ENCODE assay signal across 22 mouse cellular contexts in the genomic region with DNA sequence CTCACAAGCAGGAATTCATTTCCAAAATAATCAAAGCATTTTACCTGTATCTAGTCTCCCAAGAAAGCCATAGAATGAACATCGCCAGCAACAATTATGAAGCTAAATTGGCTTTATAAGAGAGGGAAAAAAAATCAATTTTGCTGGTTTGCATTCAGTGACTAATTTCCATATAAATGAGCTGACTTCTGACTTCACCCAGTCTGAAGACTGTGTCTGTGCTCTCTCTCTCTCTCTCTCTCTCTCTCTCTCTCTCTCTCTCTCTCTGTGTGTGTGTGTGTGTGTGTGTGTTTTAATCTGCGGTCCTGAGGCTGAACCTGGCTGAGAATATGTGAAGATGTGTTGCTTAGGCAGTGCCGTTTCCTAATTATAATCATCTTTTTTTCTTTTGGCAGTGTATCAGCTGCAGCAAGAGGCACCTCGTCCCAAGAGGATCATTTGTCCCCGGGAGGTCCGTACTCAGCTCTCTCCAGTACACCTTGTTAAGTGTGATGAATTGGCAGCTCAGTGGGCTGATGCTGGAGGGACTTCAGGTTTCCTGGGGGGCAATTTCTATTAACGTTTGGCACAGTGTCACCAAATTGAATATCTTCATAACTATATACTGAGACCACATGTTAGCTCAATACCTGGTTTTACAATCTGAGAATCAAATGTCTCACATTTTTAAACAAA.
DNase-seq lines count a peak whose midpoint lies in the region; ATAC-seq and TF ChIP-seq lines count a peak whose summit lies in the region.
"Had no signal": no experiment of that assay in that cellular context is flagged by ENCODE, and none has a peak within 500 bp of the region (broad histone marks: within the 10 kb centered on the region; RNA-seq: fewer than 3 reads in every experiment).

No protein-coding gene starts in this region.

- H3K9me3 ChIP-seq in heart, embryonic 11.5 days (replicated peaks; ENCODE audit: control insufficient read depth, low read length) = no peaks in the 10 kb centered on the region
- no peaks in the 10 kb centered on the region for H3K9me3 ChIP-seq in forebrain, embryonic 15.5 days
- no peaks in the 10 kb centered on the region for H3K9me3 ChIP-seq in hindbrain, embryonic 16.5 days (ENCODE audit: control insufficient read depth, low read length)
- H3K9me3 ChIP-seq in midbrain, postnatal 0 days (ENCODE audit: low read length) = no peaks in the 10 kb centered on the region
- H3K9me3 ChIP-seq: embryonic facial prominence, embryonic 15.5 days; heart, embryonic 10.5 days; limb, embryonic 10.5 days had no signal

- H3K4me3 ChIP-seq in heart, embryonic 11.5 days (ENCODE audit: low read depth, low read length) = no peak overlapping the region
- no peak overlapping the region for H3K4me3 ChIP-seq in forebrain, embryonic 15.5 days
- no peak overlapping the region for H3K4me3 ChIP-seq in hindbrain, embryonic 16.5 days (ENCODE audit: low read length)
- H3K4me3 ChIP-seq in midbrain, postnatal 0 days (ENCODE audit: low read depth, low read length) = no peak overlapping the region
- H3K4me3 ChIP-seq: embryonic facial prominence, embryonic 15.5 days; heart, embryonic 10.5 days; limb, embryonic 10.5 days had no signal

- no peak for ATAC-seq in heart, embryonic 11.5 days (replicated peaks; ENCODE audit: insufficient number of reproducible peaks, low FRiP score, low TSS enrichment)
- no peak for ATAC-seq in forebrain, embryonic 15.5 days (replicated peaks)
- peak; percentile 67; the same call in 1 of the 2 replicates for ATAC-seq in hindbrain, embryonic 16.5 days
- 0 out of 2 replicates have a peak, but pooled peaks have one; percentile 13 for ATAC-seq in midbrain, postnatal 0 days (ENCODE audit: low FRiP score)

- H3K4me1 ChIP-seq in heart, embryonic 11.5 days (ENCODE audit: control insufficient read depth, insufficient read depth, low read length) = no peaks in the 10 kb centered on the region
- peaks cover 11% of the 10 kb centered on the region for H3K4me1 ChIP-seq in forebrain, embryonic 15.5 days
- H3K4me1 ChIP-seq in hindbrain, embryonic 16.5 days (ENCODE audit: control insufficient read depth, insufficient read depth, low read depth, low read length) = peaks cover 4% of the 10 kb centered on the region
- H3K4me1 ChIP-seq in midbrain, postnatal 0 days (ENCODE audit: insufficient read depth, low read length) = no peaks in the 10 kb centered on the region
- H3K4me1 ChIP-seq: embryonic facial prominence, embryonic 15.5 days; heart, embryonic 10.5 days had no signal

- no peak overlapping the region for H3K9ac ChIP-seq in heart, embryonic 11.5 days (ENCODE audit: low read depth, low read length)
- H3K9ac ChIP-seq in forebrain, embryonic 15.5 days (replicated peaks) = no peak overlapping the region
- no peak overlapping the region for H3K9ac ChIP-seq in hindbrain, embryonic 16.5 days (ENCODE audit: low read depth, low read length)
- no peak overlapping the region for H3K9ac ChIP-seq in midbrain, postnatal 0 days (replicated peaks; ENCODE audit: low read length, poor library complexity, severe bottlenecking)
- H3K9ac ChIP-seq: embryonic facial prominence, embryonic 15.5 days had no signal

- no peaks in the 10 kb centered on the region for H3K36me3 ChIP-seq in heart, embryonic 11.5 days (ENCODE audit: control insufficient read depth, insufficient read depth, low read length)
- no peaks in the 10 kb centered on the region for H3K36me3 ChIP-seq in forebrain, embryonic 15.5 days
- no peaks in the 10 kb centered on the region for H3K36me3 ChIP-seq in hindbrain, embryonic 16.5 days (ENCODE audit: control insufficient read depth, insufficient read depth, low read length)
- H3K36me3 ChIP-seq in midbrain, postnatal 0 days (ENCODE audit: insufficient read depth, low read length) = no peaks in the 10 kb centered on the region
- H3K36me3 ChIP-seq: embryonic facial prominence, embryonic 15.5 days; heart, embryonic 10.5 days; limb, embryonic 10.5 days had no signal

- WGBS in heart, embryonic 11.5 days (ENCODE audit: insufficient replicate concordance) = 73% methylated on average over 7 of the region's 7 CpGs
- 20% methylated on average over 7 of the region's 7 CpGs for WGBS in forebrain, embryonic 15.5 days
- 28% methylated on average over 7 of the region's 7 CpGs for WGBS in hindbrain, embryonic 16.5 days
- 23% methylated on average over 7 of the region's 7 CpGs for WGBS in midbrain, postnatal 0 days

- no peak overlapping the region for H3K27ac ChIP-seq in heart, embryonic 11.5 days (ENCODE audit: low read depth, low read length)
- H3K27ac ChIP-seq in forebrain, embryonic 15.5 days (replicated peaks) = peak overlapping the region; percentile 49; the same call in 1 of the 2 replicates
- no peak overlapping the region for H3K27ac ChIP-seq in hindbrain, embryonic 16.5 days (ENCODE audit: low read depth, low read length)
- 0 out of 2 replicates have a peak overlapping the region, but pooled peaks have one; percentile 43 for H3K27ac ChIP-seq in midbrain, postnatal 0 days (ENCODE audit: low read depth, low read length)
- H3K27ac ChIP-seq: embryonic facial prominence, embryonic 15.5 days; heart, embryonic 10.5 days; limb, embryonic 10.5 days; stomach, postnatal 0 days had no signal

- H3K27me3 ChIP-seq in heart, embryonic 11.5 days (ENCODE audit: control insufficient read depth, insufficient read depth, low read length) = no peaks in the 10 kb centered on the region
- H3K27me3 ChIP-seq in forebrain, embryonic 15.5 days = no peaks in the 10 kb centered on the region
- H3K27me3 ChIP-seq in hindbrain, embryonic 16.5 days (replicated peaks; ENCODE audit: control insufficient read depth, insufficient read depth, low read length) = no peaks in the 10 kb centered on the region
- no peaks in the 10 kb centered on the region for H3K27me3 ChIP-seq in midbrain, postnatal 0 days (ENCODE audit: insufficient read depth, low read length)
- H3K27me3 ChIP-seq: CH12.LX; embryonic facial prominence, embryonic 15.5 days had no signal

- TF ChIP-seq CTCF in midbrain, postnatal 0 days (IDR thresholded peaks at IDR 0.05) = no peak

- peak; percentile 63 for DNase-seq in heart, adult 11 months
- peak; percentile 36 for DNase-seq in midbrain, postnatal 0 days (ENCODE audit: low spot score)
- DNase-seq in natural killer cell, adult 2 months (ENCODE audit: low spot score in 2 of 2) = no peak
- no peak for DNase-seq in Muller cell, postnatal 12 days (ENCODE audit: inconsistent ontology term)
- no peak for DNase-seq in spleen, adult 12 weeks (ENCODE audit: low spot score)
- DNase-seq: adrenal gland, postnatal 25 days; cerebellum, adult 18-20 months; cerebellum, postnatal 36 days; heart, postnatal 10 days; kidney, adult 2 months; kidney, postnatal 14 days; lung, adult 18-20 months; lung, postnatal 36 days; right cerebral cortex, postnatal 25 days had no signal

- no peak overlapping the region for H3K4me2 ChIP-seq in heart, embryonic 11.5 days
- no peak overlapping the region for H3K4me2 ChIP-seq in forebrain, embryonic 15.5 days (replicated peaks)
- H3K4me2 ChIP-seq in hindbrain, embryonic 16.5 days (ENCODE audit: low read length) = no peak overlapping the region
- H3K4me2 ChIP-seq in midbrain, postnatal 0 days (ENCODE audit: low read depth, low read length, poor library complexity, severe bottlenecking) = no peak overlapping the region
- H3K4me2 ChIP-seq: embryonic facial prominence, embryonic 15.5 days had no signal

Comparison
In these comparisons a context has a peak if more than half of its experiments do, and no peak if none do; other contexts are left out.
1. DNase-seq: peak in heart, adult 11 months (single experiment) and midbrain, postnatal 0 days (single experiment); none in natural killer cell, adult 2 months (0 of 2), Muller cell, postnatal 12 days (single experiment) and spleen, adult 12 weeks (single experiment).
2. ATAC-seq: peak in hindbrain, embryonic 16.5 days (single experiment) and midbrain, postnatal 0 days (single experiment); none in heart, embryonic 11.5 days (single experiment) and forebrain, embryonic 15.5 days (single experiment).
3. H3K27ac ChIP-seq: peak in forebrain, embryonic 15.5 days (single experiment) and midbrain, postnatal 0 days (single experiment); none in heart, embryonic 11.5 days (single experiment) and hindbrain, embryonic 16.5 days (single experiment).